Mouse (Mus musculus): ENCODE results near the gene Limk2. TPM values are rescaled to one million over a fixed set of nuclear protein-coding genes. Genes with fewer than 3 reads are reported as not detected.
A peak's percentile ranks its signal among the peaks of the same experiment; 100 is the strongest.

The Limk2 gene
- total RNA-seq, 2 experiments from 2014 or later: 101 to 104 TPM

DNA sequence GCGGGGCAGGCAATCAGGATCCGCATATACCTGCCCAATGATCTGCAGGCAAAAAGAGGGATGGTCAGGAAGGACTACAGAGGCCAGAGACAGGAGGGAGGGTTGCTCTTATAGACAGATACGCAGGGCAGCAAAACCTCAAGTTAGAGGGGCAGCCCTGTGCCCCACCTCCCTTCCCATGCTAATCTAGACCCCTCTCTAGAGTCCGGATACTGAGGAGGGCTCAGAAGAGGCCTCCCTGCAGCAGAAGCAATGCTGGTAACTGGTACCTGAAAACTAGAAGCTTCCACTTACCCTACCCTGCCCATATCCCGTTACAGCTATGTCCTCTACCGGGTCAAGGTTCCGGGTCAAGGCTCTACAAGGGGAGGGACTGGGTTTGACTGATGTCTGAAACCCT lies 62.6 kb downstream of the Limk2 start:
- intact Hi-C loops (cut with DNase I): loop anchor here (5.0 kb wide), 1 partner anchor 61 kb away; the partner anchor contains the start of gene Limk2
- DNase-seq (ENCODE audit: low spot score in 2 of 2): no peak

DNA sequence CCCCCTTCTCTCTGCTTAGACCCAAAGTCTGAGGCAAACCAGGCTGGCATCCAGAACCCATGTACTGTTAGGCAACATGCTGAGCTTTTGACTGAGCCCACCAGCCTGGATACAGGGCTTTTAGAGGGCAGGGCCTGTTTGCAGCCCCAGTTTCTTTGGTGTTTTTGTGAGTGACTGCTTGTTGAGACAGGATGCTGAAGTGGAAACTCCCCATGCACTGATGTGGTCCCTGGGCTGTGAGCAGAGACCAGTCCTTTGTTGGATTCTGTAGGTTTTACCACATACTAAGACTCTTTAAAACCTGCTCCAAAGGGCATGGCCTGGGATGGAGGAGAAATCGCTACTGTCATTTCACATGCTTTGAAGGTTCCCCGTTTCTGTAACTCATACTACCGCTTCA lies 64.1 kb downstream of the Limk2 start:
- DNase-seq (ENCODE audit: low spot score in 2 of 2): no peak
- intact Hi-C loops (cut with DNase I): loop anchor here (5.0 kb wide), 1 partner anchor 62 kb away; the partner anchor contains the start of gene Limk2

DNA sequence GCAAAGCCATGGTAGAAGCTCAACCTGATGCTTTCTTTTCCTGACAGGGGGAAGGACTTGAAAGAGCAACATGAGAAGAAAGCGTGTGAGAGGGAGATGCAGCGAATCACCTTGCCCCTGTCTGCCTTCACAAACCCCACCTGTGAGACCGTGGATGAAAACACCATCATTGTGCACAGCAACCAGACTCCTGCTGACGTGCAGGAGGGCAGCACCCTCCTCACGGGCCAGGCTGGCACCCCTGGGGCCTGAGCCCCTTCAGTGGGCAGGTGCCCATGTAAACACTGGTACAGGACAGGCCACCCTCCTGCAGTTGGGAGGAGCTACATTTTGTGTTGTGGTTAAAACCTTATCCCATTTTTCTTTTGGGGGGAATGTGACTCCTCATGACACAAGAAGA lies 67.5 kb downstream of the Limk2 start:
- intact Hi-C loops (cut with DNase I): no loop called here
- DNase-seq (ENCODE audit: low spot score in 2 of 2): no peak

- intact Hi-C loops (cut with DNase I): no loop called here
- no peak for DNase-seq (ENCODE audit: low spot score in 2 of 2)
Observed at GRCm38 (mm10) chr11:3337961-3338360, 71.0 kb downstream of the Limk2 start.

DNA sequence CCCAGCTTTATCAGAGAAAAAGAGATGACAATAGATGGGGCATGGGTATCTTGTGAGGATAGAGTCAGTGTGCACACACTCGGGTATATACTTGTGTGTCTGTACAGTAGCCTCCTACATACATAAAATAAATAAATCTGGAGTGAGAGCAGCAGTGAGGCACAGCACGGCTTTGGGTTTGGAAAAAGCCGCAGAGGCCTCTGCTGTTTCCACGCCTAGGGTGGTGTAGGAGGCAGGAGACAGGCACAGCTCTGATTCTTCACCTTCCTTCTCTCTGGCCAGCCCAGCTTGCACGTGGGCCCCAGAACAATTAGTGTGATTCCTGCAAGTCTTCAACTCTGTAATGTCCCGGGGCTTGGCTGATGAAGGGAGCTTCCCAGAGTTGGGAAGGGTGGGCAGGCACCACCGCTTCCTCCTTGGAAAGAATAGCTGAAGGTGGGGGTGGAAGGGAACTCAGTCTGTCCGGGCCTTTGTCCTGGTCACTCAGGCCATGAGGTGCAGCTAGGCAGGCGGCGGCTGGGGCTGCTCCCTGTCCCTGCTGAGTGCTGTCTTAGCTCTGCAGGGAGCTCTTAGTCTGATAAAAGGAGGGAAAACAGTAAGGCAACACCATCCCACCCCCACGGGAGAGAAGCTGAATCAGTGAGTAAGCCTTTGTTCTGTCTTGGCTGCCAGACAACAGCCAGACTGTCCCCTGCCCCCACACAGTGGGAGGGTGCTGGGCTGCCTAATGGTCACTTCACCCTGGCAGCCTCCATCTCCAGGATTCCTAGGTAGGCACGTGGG lies 71.6 kb downstream of the Limk2 start:
- peak; percentile 54 to 91 for DNase-seq (ENCODE audit: low spot score in 2 of 2)

GRCm38 (mm10) chr11:3336602-3337001 lies 72.4 kb downstream of the Limk2 start:
- intact Hi-C loops (cut with DNase I): no loop called here

More for the DNA sequence above, 71.6 kb downstream of the Limk2 start:
- intact Hi-C loops (cut with DNase I): no loop called here

GRCm38 (mm10) chr11:3335651-3336216 lies 73.3 kb downstream of the Limk2 start:
- peak in 1 of 2 experiments; percentile 57 for DNase-seq (ENCODE audit: low spot score in 2 of 2)

More at GRCm38 (mm10) chr11:3336602-3337001, 72.4 kb downstream of the Limk2 start:
- DNase-seq (ENCODE audit: low spot score in 2 of 2): no peak

GRCm38 (mm10) chr11:3334711-3335316 lies 74.2 kb downstream of the Limk2 start:
- intact Hi-C loops (cut with DNase I): no loop called here
- DNase-seq (ENCODE audit: low spot score in 2 of 2): no peak

More at GRCm38 (mm10) chr11:3335651-3336216, 73.3 kb downstream of the Limk2 start:
- intact Hi-C loops (cut with DNase I): no loop called here

DNA sequence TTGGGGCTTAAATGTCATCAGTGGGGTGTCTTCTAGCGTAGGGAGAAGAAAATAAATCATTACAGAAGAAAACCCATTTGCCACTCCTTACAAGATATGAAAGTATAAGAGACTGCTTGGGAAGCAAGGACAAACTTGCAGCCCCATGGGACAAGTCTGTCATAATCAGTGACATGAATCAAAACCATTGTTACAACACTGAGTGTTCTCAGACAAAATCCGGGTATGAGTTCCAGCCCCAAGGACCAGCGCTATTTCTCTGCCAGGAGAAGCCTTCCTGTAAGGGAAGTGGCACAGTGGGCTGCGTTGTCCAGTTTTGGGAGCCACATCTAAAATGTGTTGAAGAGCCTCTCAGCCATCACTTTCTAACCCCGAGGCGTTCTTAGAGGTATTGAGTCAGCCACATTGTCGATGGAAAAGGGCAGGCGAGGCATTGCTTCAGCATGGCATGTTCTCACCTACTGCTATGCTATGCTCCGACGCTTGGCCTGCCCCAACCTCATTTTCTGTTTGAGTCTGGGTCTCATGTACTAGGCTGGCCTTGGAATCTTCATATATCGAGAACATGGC lies 74.8 kb downstream of the Limk2 start:
- intact Hi-C loops (cut with DNase I): no loop called here
- no peak for DNase-seq (ENCODE audit: low spot score in 2 of 2)

- no peak for DNase-seq (ENCODE audit: low spot score in 2 of 2)
- intact Hi-C loops (cut with DNase I): no loop called here
Observed at GRCm38 (mm10) chr11:3333111-3333695, 75.8 kb downstream of the Limk2 start.

- intact Hi-C loops (cut with DNase I): no loop called here
- peak; percentile 94 to 97 for DNase-seq (ENCODE audit: low spot score in 2 of 2)
Observed at GRCm38 (mm10) chr11:3331756-3332642, 77.0 kb downstream of the Limk2 start.

GRCm38 (mm10) chr11:3330991-3331750 lies 77.8 kb downstream of the Limk2 start:
- no peak for DNase-seq (ENCODE audit: low spot score in 2 of 2)
- intact Hi-C loops (cut with DNase I): loop anchor here (1.0 kb wide), 1 partner anchor 41 kb away; no protein-coding TSS in a partner anchor

DNA sequence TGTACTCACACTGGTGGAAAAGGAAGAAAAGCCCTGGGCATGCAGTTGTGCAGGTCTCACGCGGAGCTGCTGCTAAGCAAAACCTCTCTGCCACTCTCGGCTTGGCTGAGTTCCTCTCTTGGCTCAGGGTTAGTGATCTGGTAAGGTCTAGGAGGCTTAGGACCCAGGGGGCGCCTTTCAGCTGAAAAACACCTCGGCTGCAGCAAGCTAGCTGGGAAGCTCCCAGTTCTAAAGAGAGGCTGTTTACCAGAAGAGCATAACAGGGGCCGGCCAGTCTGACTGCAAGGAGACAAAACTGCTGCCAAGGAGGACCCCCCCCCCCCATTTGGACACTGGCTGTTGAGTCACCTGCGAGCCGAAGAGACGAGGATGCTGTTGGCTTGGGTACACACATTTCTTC lies 78.4 kb downstream of the Limk2 start:
- peak; percentile 84 to 94 for DNase-seq (ENCODE audit: low spot score in 2 of 2)
- intact Hi-C loops (cut with DNase I): loop anchor here (1.0 kb wide), 1 partner anchor 40 kb away; no protein-coding TSS in a partner anchor

- intact Hi-C loops (cut with DNase I): loop anchor here (1.0 kb wide), 1 partner anchor 40 kb away; no protein-coding TSS in a partner anchor
Observed at GRCm38 (mm10) chr11:3329891-3330451, 79.0 kb downstream of the Limk2 start, which contains the start of gene Pik3ip1. Gene Pik3ip1, plus strand, starts transcription at chr11:3330401.

GRCm38 (mm10) chr11:3328806-3329775 lies 79.9 kb downstream of the Limk2 start:
- intact Hi-C loops (cut with DNase I): no loop called here
- DNase-seq (ENCODE audit: low spot score in 2 of 2): no peak

More at GRCm38 (mm10) chr11:3329891-3330451, 79.0 kb downstream of the Limk2 start, which contains the start of gene Pik3ip1:
- no peak for DNase-seq (ENCODE audit: low spot score in 2 of 2)

GRCm38 (mm10) chr11:3328271-3328670 lies 80.7 kb downstream of the Limk2 start:
- DNase-seq (ENCODE audit: low spot score in 2 of 2): no peak
- intact Hi-C loops (cut with DNase I): no loop called here
